Mouse (Mus musculus): ENCODE measurements around the gene Kif14. TPM values are rescaled to one million over a fixed set of nuclear protein-coding genes. Genes with fewer than 3 reads are reported as not detected.
A peak's percentile ranks its signal among the peaks of the same experiment; 100 is the strongest.

Kif14 gene
- total and polyA plus RNA-seq, 2 experiments from 2014 or later, result 0.79 to 4.8 TPM

GRCm38 (mm10) chr1:136532556-136532955 lies 66.4 kb downstream of the Kif14 start:
- H3K4me3 ChIP-seq (ENCODE audit: low read depth, low read length), result no peak overlapping the region
- no peak for TF ChIP-seq EP300 (IDR thresholded peaks at IDR 0.05; ENCODE audit: low read depth)
- no peak for TF ChIP-seq CTCF (IDR thresholded peaks at IDR 0.05; ENCODE audit: low read depth)
- no peak overlapping the region for H3K27ac ChIP-seq (ENCODE audit: low read depth)
- no peaks in the 10 kb centered on the region for H3K4me1 ChIP-seq (ENCODE audit: control insufficient read depth, insufficient read depth)
- WGBS, result 81% methylated on average over 3 of the region's 3 CpGs
- no peaks in the 10 kb centered on the region for H3K27me3 ChIP-seq (ENCODE audit: control insufficient read depth, insufficient read depth, low read length)
- ATAC-seq (ENCODE audit: insufficient read depth, low read depth) (no peak), DNase-seq (ENCODE audit: low spot score) (no peak)
- peaks cover 21% of the 10 kb centered on the region for H3K36me3 ChIP-seq (replicated peaks; ENCODE audit: control insufficient read depth, insufficient read depth, low read length)
- H3K9ac ChIP-seq (replicated peaks; ENCODE audit: low read depth, low read length), result no peak overlapping the region
- no peaks in the 10 kb centered on the region for H3K9me3 ChIP-seq (replicated peaks; ENCODE audit: control insufficient read depth, low read length)
- H3K4me2 ChIP-seq (ENCODE audit: low read depth, low read length), result no peak overlapping the region

GRCm38 (mm10) chr1:136536947-136537346 lies 70.8 kb downstream of the Kif14 start:
- no peaks in the 10 kb centered on the region for H3K9me3 ChIP-seq (replicated peaks; ENCODE audit: control insufficient read depth, low read length)
- H3K9ac ChIP-seq (replicated peaks; ENCODE audit: low read depth, low read length), result no peak overlapping the region
- DNase-seq (ENCODE audit: low spot score), result no peak
- no peak for TF ChIP-seq CTCF (IDR thresholded peaks at IDR 0.05; ENCODE audit: low read depth)
- TF ChIP-seq EP300 (IDR thresholded peaks at IDR 0.05; ENCODE audit: low read depth), result no peak
- H3K4me1 ChIP-seq (ENCODE audit: control insufficient read depth, insufficient read depth), result no peaks in the 10 kb centered on the region
- no peak overlapping the region for H3K4me2 ChIP-seq (ENCODE audit: low read depth, low read length)
- H3K27ac ChIP-seq (ENCODE audit: low read depth), result no peak overlapping the region
- no peaks in the 10 kb centered on the region for H3K36me3 ChIP-seq (replicated peaks; ENCODE audit: control insufficient read depth, insufficient read depth, low read length)
- no peaks in the 10 kb centered on the region for H3K27me3 ChIP-seq (ENCODE audit: control insufficient read depth, insufficient read depth, low read length)
- no peak overlapping the region for H3K4me3 ChIP-seq (ENCODE audit: low read depth, low read length)
- ATAC-seq (ENCODE audit: insufficient read depth, low read depth), result no peak
- 86% methylated on average over 6 of the region's 6 CpGs for WGBS

GRCm38 (mm10) chr1:136538247-136538646 lies 72.1 kb downstream of the Kif14 start:
- no peak overlapping the region for H3K9ac ChIP-seq (replicated peaks; ENCODE audit: low read depth, low read length)
- no peaks in the 10 kb centered on the region for H3K36me3 ChIP-seq (replicated peaks; ENCODE audit: control insufficient read depth, insufficient read depth, low read length)
- no peak for DNase-seq (ENCODE audit: low spot score)
- no peak for TF ChIP-seq EP300 (IDR thresholded peaks at IDR 0.05; ENCODE audit: low read depth)
- TF ChIP-seq CTCF (IDR thresholded peaks at IDR 0.05; ENCODE audit: low read depth), result no peak
- no peak overlapping the region for H3K4me3 ChIP-seq (ENCODE audit: low read depth, low read length)
- H3K27ac ChIP-seq (ENCODE audit: low read depth), result no peak overlapping the region
- no peak for ATAC-seq (ENCODE audit: insufficient read depth, low read depth)
- 84% methylated on average over 4 of the region's 4 CpGs for WGBS
- H3K9me3 ChIP-seq (replicated peaks; ENCODE audit: control insufficient read depth, low read length), result no peaks in the 10 kb centered on the region
- H3K27me3 ChIP-seq (ENCODE audit: control insufficient read depth, insufficient read depth, low read length), result no peaks in the 10 kb centered on the region
- no peak overlapping the region for H3K4me2 ChIP-seq (ENCODE audit: low read depth, low read length)
- H3K4me1 ChIP-seq (ENCODE audit: control insufficient read depth, insufficient read depth), result no peaks in the 10 kb centered on the region

GRCm38 (mm10) chr1:136540407-136540895 lies 74.3 kb downstream of the Kif14 start:
- WGBS, result 25% methylated on average over 9 of the region's 9 CpGs
- Histone ChIP-seq H3K27ac (ENCODE audit: low read depth) (no peak overlapping the region), H3K9ac (replicated peaks; ENCODE audit: low read depth, low read length) (0 out of 2 replicates have a peak overlapping the region, but pooled peaks have one; percentile 2), H3K27me3 (ENCODE audit: control insufficient read depth, insufficient read depth, low read length) (no peaks in the 10 kb centered on the region), H3K9me3 (replicated peaks; ENCODE audit: control insufficient read depth, low read length) (no peaks in the 10 kb centered on the region), H3K4me1 (ENCODE audit: control insufficient read depth, insufficient read depth) (no peaks in the 10 kb centered on the region), H3K36me3 (replicated peaks; ENCODE audit: control insufficient read depth, insufficient read depth, low read length) (no peaks in the 10 kb centered on the region), H3K4me3 (ENCODE audit: low read depth, low read length) (no peak overlapping the region), H3K4me2 (ENCODE audit: low read depth, low read length) (peak overlapping the region; percentile 22)
- no peak for TF ChIP-seq EP300 (IDR thresholded peaks at IDR 0.05; ENCODE audit: low read depth)
- TF ChIP-seq CTCF (IDR thresholded peaks at IDR 0.05; ENCODE audit: low read depth), result no peak
- ATAC-seq (ENCODE audit: insufficient read depth, low read depth) (no peak), DNase-seq (ENCODE audit: low spot score) (no peak)

GRCm38 (mm10) chr1:136541618-136542376 lies 75.7 kb downstream of the Kif14 start:
- ATAC-seq (ENCODE audit: insufficient read depth, low read depth), result no peak
- Histone ChIP-seq H3K27ac (ENCODE audit: low read depth) (no peak overlapping the region), H3K4me1 (ENCODE audit: control insufficient read depth, insufficient read depth) (no peaks in the 10 kb centered on the region), H3K27me3 (ENCODE audit: control insufficient read depth, insufficient read depth, low read length) (no peaks in the 10 kb centered on the region), H3K9ac (replicated peaks; ENCODE audit: low read depth, low read length) (no peak overlapping the region), H3K4me2 (ENCODE audit: low read depth, low read length) (no peak overlapping the region), H3K9me3 (replicated peaks; ENCODE audit: control insufficient read depth, low read length) (no peaks in the 10 kb centered on the region), H3K36me3 (replicated peaks; ENCODE audit: control insufficient read depth, insufficient read depth, low read length) (no peaks in the 10 kb centered on the region), H3K4me3 (ENCODE audit: low read depth, low read length) (no peak overlapping the region)
- TF ChIP-seq EP300 (IDR thresholded peaks at IDR 0.05; ENCODE audit: low read depth) (no peak), CTCF (IDR thresholded peaks at IDR 0.05; ENCODE audit: low read depth) (no peak)
- 70% methylated on average over 12 of the region's 12 CpGs for WGBS
- DNase-seq (ENCODE audit: low spot score), result no peak

All from heart, postnatal 0 days (tissue).